Mouse (Mus musculus): ENCODE measurements around the gene Kdm6b.

Kdm6b gene

GRCm38 (mm10) chr11:69390400-69391034, 23.0 kb downstream of the Kdm6b start:
- DNase-seq (ENCODE audit: extremely low read depth, low read depth, low spot score) = no peak

- no peak for DNase-seq (ENCODE audit: extremely low read depth, low read depth, low spot score)
Measured at GRCm38 (mm10) chr11:69389531-69390399, 23.7 kb downstream of the Kdm6b start.

GRCm38 (mm10) chr11:69388680-69389079, 24.8 kb downstream of the Kdm6b start:
- no peak for DNase-seq (ENCODE audit: extremely low read depth, low read depth, low spot score)

- DNase-seq (ENCODE audit: extremely low read depth, low read depth, low spot score) = no peak
Measured at GRCm38 (mm10) chr11:69386758-69387157, 26.7 kb downstream of the Kdm6b start.

- no peak for DNase-seq (ENCODE audit: extremely low read depth, low read depth, low spot score)
Measured at GRCm38 (mm10) chr11:69384979-69385378, 28.5 kb downstream of the Kdm6b start.

- DNase-seq (ENCODE audit: extremely low read depth, low read depth, low spot score) = no peak
Measured at GRCm38 (mm10) chr11:69382478-69383105, 30.9 kb downstream of the Kdm6b start.

- no peak for DNase-seq (ENCODE audit: extremely low read depth, low read depth, low spot score)
Measured at GRCm38 (mm10) chr11:69381356-69381755, 32.1 kb downstream of the Kdm6b start.

- DNase-seq (ENCODE audit: extremely low read depth, low read depth, low spot score) = no peak
Measured at GRCm38 (mm10) chr11:69379600-69379999, 33.9 kb downstream of the Kdm6b start.

GRCm38 (mm10) chr11:69377766-69378165, 35.7 kb downstream of the Kdm6b start:
- DNase-seq (ENCODE audit: extremely low read depth, low read depth, low spot score) = no peak

- DNase-seq (ENCODE audit: extremely low read depth, low read depth, low spot score) = no peak
Measured at GRCm38 (mm10) chr11:69375646-69376045, 37.8 kb downstream of the Kdm6b start.

- no peak for DNase-seq (ENCODE audit: extremely low read depth, low read depth, low spot score)
Measured at GRCm38 (mm10) chr11:69373223-69373965, 40.1 kb downstream of the Kdm6b start.

GRCm38 (mm10) chr11:69372780-69373170, 40.7 kb downstream of the Kdm6b start:
- DNase-seq (ENCODE audit: extremely low read depth, low read depth, low spot score) = no peak

- no peak for DNase-seq (ENCODE audit: extremely low read depth, low read depth, low spot score)
Measured at GRCm38 (mm10) chr11:69372056-69372779, 41.3 kb downstream of the Kdm6b start.

- DNase-seq (ENCODE audit: extremely low read depth, low read depth, low spot score) = no peak
Measured at GRCm38 (mm10) chr11:69371601-69372000, 41.9 kb downstream of the Kdm6b start.

- peak; percentile 42 for DNase-seq (ENCODE audit: extremely low read depth, low read depth, low spot score)
Measured at GRCm38 (mm10) chr11:69370817-69371215, 42.7 kb downstream of the Kdm6b start.

- no peak for DNase-seq (ENCODE audit: extremely low read depth, low read depth, low spot score)
Measured at GRCm38 (mm10) chr11:69369990-69370816, 43.3 kb downstream of the Kdm6b start.

- DNase-seq (ENCODE audit: extremely low read depth, low read depth, low spot score) = no peak
Measured at GRCm38 (mm10) chr11:69369215-69369989, 44.1 kb downstream of the Kdm6b start, which contains the start of gene Chd3. TSS of gene Chd3 (minus strand) at chr11:69369406.

GRCm38 (mm10) chr11:69368356-69369214, 44.9 kb downstream of the Kdm6b start:
- no peak for DNase-seq (ENCODE audit: extremely low read depth, low read depth, low spot score)

Data from fat pad, adult 2 months (tissue).